Mouse (Mus musculus) B cell, adult 2 months (primary cell): ENCODE measurements at regions not wholly inside any gene's neighbourhood (a gene's known extent, or its start where the extent isn't known, plus 50 kb on each side); places are given as distances from the start of the nearest gene placed in this dataset.

ENCODE experiments used
- DNase-seq, 2 experiments: peaks; one replicate each; pipeline ENCODE4 v3.0.0; 2022

GRCm38 (mm10) chr13:38878718-38879669, 81.7 kb downstream of the Slc35b3 start:
- DNase-seq: no peak

- DNase-seq: no peak
Observed at GRCm38 (mm10) chr13:38875923-38876322, 84.8 kb downstream of the Slc35b3 start.

GRCm38 (mm10) chr13:38864002-38864401, 96.7 kb downstream of the Slc35b3 start:
- DNase-seq: no peak

GRCm38 (mm10) chr13:38855742-38856141, 104.9 kb downstream of the Slc35b3 start:
- DNase-seq: no peak

GRCm38 (mm10) chr13:38854986-38855385, 105.7 kb downstream of the Slc35b3 start:
- no peak for DNase-seq

GRCm38 (mm10) chr13:38852868-38853267, 107.8 kb downstream of the Slc35b3 start:
- no peak for DNase-seq

GRCm38 (mm10) chr13:38851820-38852219, 108.9 kb downstream of the Slc35b3 start:
- DNase-seq: peak; percentile 4 to 7

GRCm38 (mm10) chr13:38838231-38838630, 122.4 kb downstream of the Slc35b3 start:
- no peak for DNase-seq

GRCm38 (mm10) chr13:38825649-38826048, 135.0 kb downstream of the Slc35b3 start:
- no peak for DNase-seq

- no peak for DNase-seq
Observed at GRCm38 (mm10) chr13:38819526-38819925, 141.1 kb downstream of the Slc35b3 start.

GRCm38 (mm10) chr13:38818781-38819180, 141.9 kb downstream of the Slc35b3 start:
- DNase-seq: no peak

GRCm38 (mm10) chr13:38816296-38816695, 144.4 kb downstream of the Slc35b3 start:
- no peak for DNase-seq

- DNase-seq: no peak
Observed at GRCm38 (mm10) chr13:38815002-38815707, 145.5 kb downstream of the Slc35b3 start.

GRCm38 (mm10) chr13:38798514-38798913, 139.7 kb upstream of the Eef1e1 start:
- DNase-seq: no peak

GRCm38 (mm10) chr13:38793456-38793855, 134.6 kb upstream of the Eef1e1 start:
- DNase-seq: no peak

- DNase-seq: no peak
Observed at GRCm38 (mm10) chr13:38780630-38781010, 121.8 kb upstream of the Eef1e1 start.

- DNase-seq: no peak
Observed at GRCm38 (mm10) chr13:38779984-38780629, 121.2 kb upstream of the Eef1e1 start.

- no peak for DNase-seq
Observed at GRCm38 (mm10) chr13:38776546-38776945, 117.7 kb upstream of the Eef1e1 start.

- no peak for DNase-seq
Observed at GRCm38 (mm10) chr13:38772996-38773395, 114.1 kb upstream of the Eef1e1 start.

GRCm38 (mm10) chr13:38766133-38766532, 107.3 kb upstream of the Eef1e1 start:
- DNase-seq: peak; percentile 2 to 9

GRCm38 (mm10) chr13:38760261-38760660, 101.4 kb upstream of the Eef1e1 start:
- DNase-seq: no peak

- no peak for DNase-seq
Observed at GRCm38 (mm10) chr13:38756629-38757227, 97.9 kb upstream of the Eef1e1 start.

GRCm38 (mm10) chr13:38753722-38754121, 94.9 kb upstream of the Eef1e1 start:
- no peak for DNase-seq
